Mouse (Mus musculus) stomach, embryonic 16.5 days (tissue): Measurements from ENCODE around the gene Hmx3. TPM values are rescaled to one million over a fixed set of nuclear protein-coding genes. Genes with fewer than 3 reads are reported as not detected.

Source experiments
- ATAC-seq: fragments of 200-750 bp; cut with Nextera tagmentation; 2 replicates; pipeline ENCODE4 v1.8.0; 2017; ENCODE audit warnings: moderate number of reproducible peaks, moderate TSS enrichment; ENCODE audit not compliant: insufficient read depth, low FRiP score
- H3K27ac ChIP-seq: fragments of 300-500 bp; sonication (generic); 2 replicates; pipeline ENCODE4 v1.5.1; 2014; ENCODE audit warnings: low read length
- H3K27me3 ChIP-seq: fragments of 300-500 bp; sonication (generic); 2 replicates; pipeline ENCODE4 v1.6.1; 2014; ENCODE audit warnings: low read length, control low read depth, mixed read lengths; ENCODE audit not compliant: control insufficient read depth, insufficient read depth
- H3K36me3 ChIP-seq: fragments of 300-500 bp; sonication (generic); 2 replicates; pipeline ENCODE4 v1.6.1; 2014; ENCODE audit warnings: low read length; ENCODE audit not compliant: control insufficient read depth, insufficient read depth
- H3K4me1 ChIP-seq: fragments of 300-500 bp; sonication (generic); 2 replicates; pipeline ENCODE4 v1.6.1; 2014; ENCODE audit warnings: low read length, control low read depth, mixed read lengths; ENCODE audit not compliant: control insufficient read depth, insufficient read depth
- H3K4me2 ChIP-seq: fragments of 300-500 bp; sonication (generic); 2 replicates; pipeline ENCODE4 v1.6.1; 2014; ENCODE audit warnings: low read depth, low read length, mixed read lengths
- H3K4me3 ChIP-seq: fragments of 300-500 bp; sonication (generic); replicated peaks from 2 replicates; pipeline ENCODE4 v1.5.1; 2014; ENCODE audit warnings: mild to moderate bottlenecking, low read length
- H3K9ac ChIP-seq: fragments of 300-500 bp; sonication (generic); 2 replicates; pipeline ENCODE4 v1.6.1; 2014; ENCODE audit warnings: low read length
- H3K9me3 ChIP-seq: fragments of 300-500 bp; sonication (generic); replicated peaks from 2 replicates; pipeline ENCODE4 v1.6.1; 2016; ENCODE audit warnings: low read length, control low read depth; ENCODE audit not compliant: control insufficient read depth
- WGBS: fragments of 180-500 bp; shearing (Covaris S2); extraction: QIAGEN DNeasy Blood & Tissue Kit; methylation state at CpG from one replicate; pipeline ENCODE4 v1.1.7; 2014; 5-methylcytosine and 5-hydroxymethylcytosine counted together
- polyA plus RNA-seq: library from polyadenylated mRNA; unstranded; fragments of >200 nt; fragmentation: Nextera tagmentation; extraction: Ambion mirVana; gene quantifications from 2 replicates; pipeline ENCODE4 v1.2.1, GENCODE M21; 2015

Hmx3 gene
- polyA plus RNA-seq, 1 experiment from 2014 or later = 0.32 TPM

GRCm38 (mm10) chr7:131554341-131555180 is 11.9 kb downstream of the Hmx3 start:
- peak overlapping the region; percentile 38 for H3K4me3 ChIP-seq
- WGBS = 1% methylated on average over 45 of the region's 45 CpGs
- ATAC-seq = no peak
- H3K4me1 ChIP-seq = peaks cover 14% of the 10 kb centered on the region
- peaks cover 79% of the 10 kb centered on the region for H3K27me3 ChIP-seq
- H3K36me3 ChIP-seq = no peaks in the 10 kb centered on the region
- H3K9ac ChIP-seq = peak overlapping the region; percentile 21; the same call in 1 of the 2 replicates
- H3K4me2 ChIP-seq = peak overlapping the region; percentile 52
- no peak overlapping the region for H3K27ac ChIP-seq
- no peaks in the 10 kb centered on the region for H3K9me3 ChIP-seq

- WGBS = 2% methylated on average over 68 of the region's 68 CpGs
- no peak for ATAC-seq
- H3K4me2 ChIP-seq = peak overlapping the region; percentile 40
- H3K27me3 ChIP-seq = peaks cover 70% of the 10 kb centered on the region
- no peak overlapping the region for H3K9ac ChIP-seq
- H3K4me3 ChIP-seq = peak overlapping the region; percentile 23
- no peak overlapping the region for H3K27ac ChIP-seq
- no peaks in the 10 kb centered on the region for H3K36me3 ChIP-seq
- no peaks in the 10 kb centered on the region for H3K9me3 ChIP-seq
- H3K4me1 ChIP-seq = peaks cover 14% of the 10 kb centered on the region
Observed at GRCm38 (mm10) chr7:131555301-131556081, 12.8 kb downstream of the Hmx3 start.

GRCm38 (mm10) chr7:131556116-131556515 is 13.4 kb downstream of the Hmx3 start:
- Histone ChIP-seq H3K27ac (no peak overlapping the region), H3K4me3 (peak overlapping the region; percentile 23; the same call in 1 of the 2 replicates), H3K36me3 (no peaks in the 10 kb centered on the region), H3K9ac (no peak overlapping the region), H3K27me3 (peaks cover 64% of the 10 kb centered on the region), H3K4me1 (peaks cover 19% of the 10 kb centered on the region), H3K4me2 (peak overlapping the region; percentile 40; the same call in 1 of the 2 replicates), H3K9me3 (no peaks in the 10 kb centered on the region)
- 3% methylated on average over 9 of the region's 9 CpGs for WGBS
- ATAC-seq = no peak

GRCm38 (mm10) chr7:131556541-131557271 is 14.0 kb downstream of the Hmx3 start:
- Histone ChIP-seq H3K27me3 (peaks cover 58% of the 10 kb centered on the region), H3K9ac (no peak overlapping the region), H3K9me3 (no peaks in the 10 kb centered on the region), H3K4me2 (0 out of 2 replicates have a peak overlapping the region, but pooled peaks have one; percentile 8), H3K4me3 (peak overlapping the region; percentile 1; the same call in 1 of the 2 replicates), H3K4me1 (peaks cover 23% of the 10 kb centered on the region), H3K27ac (no peak overlapping the region), H3K36me3 (no peaks in the 10 kb centered on the region)
- no peak for ATAC-seq
- 2% methylated on average over 37 of the region's 37 CpGs for WGBS

DNA sequence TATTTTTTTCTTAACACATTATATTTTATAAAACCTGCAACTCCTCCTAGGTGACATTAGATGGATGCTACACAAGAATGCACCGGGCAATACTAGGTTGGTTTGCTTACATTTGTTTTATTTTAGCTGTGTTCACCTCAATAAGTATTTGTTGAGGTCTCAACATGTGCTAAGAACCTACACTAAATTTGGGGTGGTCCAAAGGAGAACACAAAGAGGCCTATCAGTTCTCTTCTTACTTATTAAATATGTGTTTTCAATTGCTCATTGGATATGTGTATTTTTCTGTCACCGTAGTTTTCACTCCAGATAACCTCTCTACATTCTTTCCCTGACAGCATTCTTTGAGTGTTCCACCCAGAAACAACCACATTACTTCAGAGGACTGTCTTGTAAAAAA is 15.1 kb downstream of the Hmx3 start:
- no peak overlapping the region for H3K27ac ChIP-seq
- H3K4me3 ChIP-seq = no peak overlapping the region
- WGBS = 30% methylated on average over 2 of the region's 2 CpGs
- no peaks in the 10 kb centered on the region for H3K9me3 ChIP-seq
- no peak overlapping the region for H3K4me2 ChIP-seq
- H3K27me3 ChIP-seq = peaks cover 47% of the 10 kb centered on the region
- 0 out of 2 replicates have a peak, but pooled peaks cover 5% of the 10 kb centered on the region for H3K36me3 ChIP-seq
- no peak for ATAC-seq
- H3K9ac ChIP-seq = no peak overlapping the region
- peaks cover 28% of the 10 kb centered on the region for H3K4me1 ChIP-seq

- peaks cover 22% of the 10 kb centered on the region for H3K4me1 ChIP-seq
- peak; percentile 95 for ATAC-seq
- under 1% methylated on average over 47 of the region's 51 CpGs for WGBS
- peak within 1 kb of the TSS; percentile 93 for H3K27ac ChIP-seq
- peaks cover 13% of the 10 kb centered on the region for H3K36me3 ChIP-seq
- peak within 1 kb of the TSS; percentile 86 for H3K4me2 ChIP-seq
- peak within 1 kb of the TSS; percentile 94 for H3K4me3 ChIP-seq
- peak within 1 kb of the TSS; percentile 91 for H3K9ac ChIP-seq
- peaks cover 24% of the 10 kb centered on the region for H3K27me3 ChIP-seq
- H3K9me3 ChIP-seq = no peaks in the 10 kb centered on the region
Observed at GRCm38 (mm10) chr7:131559986-131560696, 17.5 kb downstream of the Hmx3 start, which contains the start of gene Bub3. Gene Bub3 (plus strand): TSS chr7:131560222.

DNA sequence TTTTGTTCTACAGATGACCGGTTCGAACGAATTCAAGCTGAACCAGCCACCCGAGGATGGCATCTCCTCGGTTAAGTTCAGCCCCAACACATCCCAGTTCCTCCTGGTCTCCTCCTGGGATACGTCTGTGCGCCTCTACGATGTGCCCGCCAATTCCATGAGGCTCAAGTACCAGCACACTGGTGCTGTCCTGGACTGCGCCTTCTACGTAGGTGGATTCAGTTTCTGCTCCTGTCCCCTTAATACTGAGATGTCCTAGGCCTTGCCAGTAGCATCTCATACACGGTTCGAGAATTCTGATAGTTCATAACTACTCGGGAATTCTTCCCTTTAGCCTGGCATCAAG is 18.0 kb downstream of the Hmx3 start:
- Histone ChIP-seq H3K9me3 (no peaks in the 10 kb centered on the region), H3K36me3 (peaks cover 14% of the 10 kb centered on the region), H3K27me3 (peaks cover 18% of the 10 kb centered on the region), H3K9ac (peak overlapping the region; percentile 91), H3K4me1 (peaks cover 19% of the 10 kb centered on the region), H3K27ac (peak overlapping the region; percentile 93), H3K4me2 (peak overlapping the region; percentile 86), H3K4me3 (peak overlapping the region; percentile 94)
- 0% methylated on average over 14 of the region's 14 CpGs for WGBS
- peak; percentile 30; the same call in 1 of the 2 replicates for ATAC-seq

DNA sequence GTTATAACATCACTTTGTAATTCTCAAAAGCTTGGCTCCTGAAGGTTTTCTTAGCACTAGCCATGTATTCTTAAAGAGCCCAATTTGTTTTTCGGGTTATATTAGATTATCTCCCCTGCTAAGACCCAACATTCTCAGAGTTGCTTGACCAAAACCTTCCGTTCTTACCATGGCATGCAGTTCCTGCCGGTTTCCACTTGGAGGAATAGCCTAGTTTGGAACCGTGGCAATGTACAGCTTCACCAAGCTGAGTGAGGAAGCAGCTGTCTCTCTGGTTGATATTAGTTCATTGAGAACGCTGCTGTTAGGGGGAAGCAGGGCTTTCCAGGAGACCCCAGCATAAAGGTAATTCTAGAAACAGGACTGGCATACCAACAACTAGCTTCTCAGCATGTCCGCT is 32.6 kb downstream of the Hmx3 start:
- no peaks in the 10 kb centered on the region for H3K9me3 ChIP-seq
- peaks cover 22% of the 10 kb centered on the region for H3K36me3 ChIP-seq
- H3K4me2 ChIP-seq = no peak overlapping the region
- 74% methylated on average over 6 of the region's 6 CpGs for WGBS
- no peaks in the 10 kb centered on the region for H3K4me1 ChIP-seq
- ATAC-seq = no peak
- H3K4me3 ChIP-seq = no peak overlapping the region
- H3K9ac ChIP-seq = no peak overlapping the region
- no peak overlapping the region for H3K27ac ChIP-seq
- no peaks in the 10 kb centered on the region for H3K27me3 ChIP-seq
